Mouse (Mus musculus): Measurements from ENCODE around the gene Igsf21. TPM values are rescaled to one million over a fixed set of nuclear protein-coding genes. Genes with fewer than 3 reads are reported as not detected.

The Igsf21 gene
- polyA plus RNA-seq, 1 experiment: 42.0 TPM

GRCm38 (mm10) chr4:140000911-140001310 is 245.7 kb downstream of the Igsf21 start:
- TF ChIP-seq POLR2A (IDR thresholded peaks at IDR 0.05; ENCODE audit: extremely low read depth, insufficient read depth, low read length) (no peak), CTCF (IDR thresholded peaks at IDR 0.05; ENCODE audit: extremely low read depth, insufficient read depth, low read length) (no peak)
- no peak overlapping the region for H3K4me3 ChIP-seq (ENCODE audit: insufficient read depth, low read length)
- no peak overlapping the region for H3K27ac ChIP-seq (ENCODE audit: insufficient read depth, low read length)
- H3K4me1 ChIP-seq (ENCODE audit: control insufficient read depth, insufficient read depth, low read length): no peaks in the 10 kb centered on the region

DNA sequence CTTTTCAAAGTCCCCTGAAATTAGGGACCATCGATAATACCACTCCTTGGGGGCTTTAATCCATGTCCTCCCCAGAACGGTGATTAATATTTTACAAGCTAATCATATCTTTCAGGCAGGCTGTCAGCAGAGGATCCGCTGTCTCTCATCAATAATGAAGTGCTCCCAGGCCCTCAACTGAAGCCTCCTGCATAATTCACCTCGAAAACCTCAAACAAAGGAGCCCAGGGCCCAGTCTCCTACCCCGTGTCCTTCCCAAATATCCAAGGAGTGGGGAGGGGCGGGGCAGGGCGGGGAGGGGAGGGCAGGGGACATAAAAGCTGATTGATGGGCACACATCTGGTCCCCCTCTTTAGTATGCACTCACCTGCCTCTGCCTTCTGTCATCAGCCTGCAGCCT is 247.6 kb downstream of the Igsf21 start:
- no peaks in the 10 kb centered on the region for H3K4me1 ChIP-seq (ENCODE audit: control insufficient read depth, insufficient read depth, low read length)
- no peak overlapping the region for H3K27ac ChIP-seq (ENCODE audit: insufficient read depth, low read length)
- no peak for TF ChIP-seq CTCF (IDR thresholded peaks at IDR 0.05; ENCODE audit: extremely low read depth, insufficient read depth, low read length)
- no peak for TF ChIP-seq POLR2A (IDR thresholded peaks at IDR 0.05; ENCODE audit: extremely low read depth, insufficient read depth, low read length)
- no peak overlapping the region for H3K4me3 ChIP-seq (ENCODE audit: insufficient read depth, low read length)

- Histone ChIP-seq H3K27ac (ENCODE audit: insufficient read depth, low read length) (no peak overlapping the region), H3K4me1 (ENCODE audit: control insufficient read depth, insufficient read depth, low read length) (no peaks in the 10 kb centered on the region), H3K4me3 (ENCODE audit: insufficient read depth, low read length) (no peak overlapping the region)
- TF ChIP-seq POLR2A (IDR thresholded peaks at IDR 0.05; ENCODE audit: extremely low read depth, insufficient read depth, low read length) (no peak), CTCF (IDR thresholded peaks at IDR 0.05; ENCODE audit: extremely low read depth, insufficient read depth, low read length) (no peak)
These were observed 250.9 kb downstream of the Igsf21 start for GRCm38 (mm10) chr4:139995659-139996058.

GRCm38 (mm10) chr4:139993111-139993755 is 253.4 kb downstream of the Igsf21 start:
- Histone ChIP-seq H3K27ac (ENCODE audit: insufficient read depth, low read length) (no peak overlapping the region), H3K4me3 (ENCODE audit: insufficient read depth, low read length) (no peak overlapping the region), H3K4me1 (ENCODE audit: control insufficient read depth, insufficient read depth, low read length) (no peaks in the 10 kb centered on the region)
- TF ChIP-seq POLR2A (IDR thresholded peaks at IDR 0.05; ENCODE audit: extremely low read depth, insufficient read depth, low read length) (no peak), CTCF (IDR thresholded peaks at IDR 0.05; ENCODE audit: extremely low read depth, insufficient read depth, low read length) (no peak)

- H3K27ac ChIP-seq (ENCODE audit: insufficient read depth, low read length): no peak overlapping the region
- TF ChIP-seq CTCF (IDR thresholded peaks at IDR 0.05; ENCODE audit: extremely low read depth, insufficient read depth, low read length): no peak
- no peak for TF ChIP-seq POLR2A (IDR thresholded peaks at IDR 0.05; ENCODE audit: extremely low read depth, insufficient read depth, low read length)
- H3K4me3 ChIP-seq (ENCODE audit: insufficient read depth, low read length): no peak overlapping the region
- no peaks in the 10 kb centered on the region for H3K4me1 ChIP-seq (ENCODE audit: control insufficient read depth, insufficient read depth, low read length)
These were observed 259.7 kb downstream of the Igsf21 start for GRCm38 (mm10) chr4:139986913-139987312.

GRCm38 (mm10) chr4:139978716-139979115 is 267.9 kb downstream of the Igsf21 start:
- Histone ChIP-seq H3K4me1 (ENCODE audit: control insufficient read depth, insufficient read depth, low read length) (no peaks in the 10 kb centered on the region), H3K4me3 (ENCODE audit: insufficient read depth, low read length) (no peak overlapping the region)
- TF ChIP-seq POLR2A (IDR thresholded peaks at IDR 0.05; ENCODE audit: extremely low read depth, insufficient read depth, low read length) (no peak), CTCF (IDR thresholded peaks at IDR 0.05; ENCODE audit: extremely low read depth, insufficient read depth, low read length) (no peak)

GRCm38 (mm10) chr4:139977308-139977781 is 269.2 kb downstream of the Igsf21 start:
- no peaks in the 10 kb centered on the region for H3K4me1 ChIP-seq (ENCODE audit: control insufficient read depth, insufficient read depth, low read length)
- no peak overlapping the region for H3K4me3 ChIP-seq (ENCODE audit: insufficient read depth, low read length)
- no peak for TF ChIP-seq CTCF (IDR thresholded peaks at IDR 0.05; ENCODE audit: extremely low read depth, insufficient read depth, low read length)
- no peak overlapping the region for H3K27ac ChIP-seq (ENCODE audit: insufficient read depth, low read length)

More at GRCm38 (mm10) chr4:139978716-139979115, 267.9 kb downstream of the Igsf21 start:
- no peak overlapping the region for H3K27ac ChIP-seq (ENCODE audit: insufficient read depth, low read length)

All from cortical plate, adult 2 months (tissue).